Mouse (Mus musculus): ENCODE measurements around the gene Olfr175-ps1. TPM values are rescaled to one million over a fixed set of nuclear protein-coding genes. Genes with fewer than 3 reads are reported as not detected.

Olfr175-ps1 gene
- polyA plus RNA-seq (2014; fragmentation: Nextera tagmentation; extraction: Ambion mirVana) = not detected in 2 replicates

DNA sequence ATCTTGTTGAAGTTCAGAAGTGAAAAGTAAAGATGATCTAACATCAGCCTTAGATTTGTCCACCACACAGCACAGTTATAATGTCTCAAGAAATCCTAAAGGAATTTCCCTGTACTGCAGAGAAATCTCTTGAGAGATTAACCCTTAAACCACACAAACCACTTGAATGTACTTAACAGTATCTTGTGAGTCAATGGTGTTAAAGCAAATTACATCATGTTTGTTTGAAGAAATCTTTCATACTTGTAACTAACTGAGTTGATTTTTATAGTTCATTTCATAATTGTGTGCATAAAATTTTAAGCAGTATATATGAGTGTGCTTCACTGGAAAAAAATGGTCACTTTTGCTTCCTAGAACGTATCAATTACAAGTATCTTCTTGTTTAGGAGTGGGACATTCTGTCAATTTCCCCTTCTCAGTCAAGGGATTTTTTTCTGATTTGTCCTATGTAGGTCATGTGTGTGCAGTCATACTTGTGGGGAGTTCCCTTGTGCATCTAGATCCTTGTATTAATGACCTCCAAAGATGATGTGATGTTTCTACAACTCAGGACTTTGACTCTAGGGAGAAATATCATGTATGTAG is at the start of gene Olfr175-ps1:
Gene Olfr175-ps1, minus strand, starts transcription at position 51 of the 588 bp plus-strand sequence.
- DNase-seq (ENCODE audit: low spot score) (no peak), ATAC-seq (ENCODE audit: insufficient number of reproducible peaks, low FRiP score, low TSS enrichment, low read depth) (no peak)
- Histone ChIP-seq H3K27ac (replicated peaks; ENCODE audit: low read depth, low read length) (no peak within 1 kb of the TSS), H3K9ac (ENCODE audit: low read length) (no peak within 1 kb of the TSS), H3K4me2 (ENCODE audit: low read depth, severe bottlenecking) (no peak within 1 kb of the TSS), H3K27me3 (ENCODE audit: control insufficient read depth, insufficient read depth, low read length) (no peaks in the 10 kb centered on the region), H3K9me3 (ENCODE audit: control insufficient read depth, low read length) (no peaks in the 10 kb centered on the region), H3K36me3 (ENCODE audit: control insufficient read depth, insufficient read depth, low read length) (no peaks in the 10 kb centered on the region), H3K4me3 (ENCODE audit: low read depth, low read length) (no peak within 1 kb of the TSS), H3K4me1 (ENCODE audit: control insufficient read depth, insufficient read depth, low read length) (no peaks in the 10 kb centered on the region)
- WGBS = 73% methylated on average over 1 of the region's 1 CpGs

GRCm38 (mm10) chr16:58874668-58875067 is 48.1 kb upstream of the Olfr175-ps1 start, which contains the start of gene Olfr177:
Gene Olfr177, minus strand, starts transcription at chr16:58874768.
- Histone ChIP-seq H3K9ac (ENCODE audit: low read length) (no peak within 1 kb of the TSS), H3K4me2 (ENCODE audit: low read depth, severe bottlenecking) (no peak within 1 kb of the TSS), H3K4me3 (ENCODE audit: low read depth, low read length) (no peak within 1 kb of the TSS), H3K4me1 (ENCODE audit: control insufficient read depth, insufficient read depth, low read length) (no peaks in the 10 kb centered on the region), H3K36me3 (ENCODE audit: control insufficient read depth, insufficient read depth, low read length) (no peaks in the 10 kb centered on the region), H3K9me3 (ENCODE audit: control insufficient read depth, low read length) (no peaks in the 10 kb centered on the region), H3K27ac (replicated peaks; ENCODE audit: low read depth, low read length) (no peak within 1 kb of the TSS), H3K27me3 (ENCODE audit: control insufficient read depth, insufficient read depth, low read length) (no peaks in the 10 kb centered on the region)
- 71% methylated on average over 1 of the region's 1 CpGs for WGBS
- DNase-seq (ENCODE audit: low spot score) = no peak
- no peak for ATAC-seq (ENCODE audit: insufficient number of reproducible peaks, low FRiP score, low TSS enrichment, low read depth)

DNA sequence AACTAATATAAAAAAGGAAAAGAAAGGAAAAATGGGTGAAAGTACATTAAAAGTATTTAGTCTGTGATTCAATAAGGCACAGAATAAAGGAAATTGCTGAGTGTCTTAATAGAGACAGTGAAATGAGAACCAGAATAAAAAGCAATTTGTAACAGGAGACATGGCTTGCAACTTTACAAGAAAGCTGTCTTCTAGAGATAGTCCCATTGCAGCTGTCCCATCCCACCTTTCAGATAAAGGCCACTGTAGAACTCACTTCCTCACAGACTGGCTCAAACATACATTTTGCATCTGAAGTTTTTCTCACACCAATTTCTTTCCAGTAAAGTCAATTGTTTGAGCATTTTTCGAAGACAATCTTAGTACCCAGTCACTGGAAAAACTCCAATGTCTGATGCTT is 34.9 kb upstream of the Olfr175-ps1 start:
- Histone ChIP-seq H3K4me1 (ENCODE audit: control insufficient read depth, insufficient read depth, low read length) (no peaks in the 10 kb centered on the region), H3K9ac (ENCODE audit: low read length) (no peak overlapping the region), H3K36me3 (ENCODE audit: control insufficient read depth, insufficient read depth, low read length) (no peaks in the 10 kb centered on the region), H3K27ac (replicated peaks; ENCODE audit: low read depth, low read length) (no peak overlapping the region), H3K27me3 (ENCODE audit: control insufficient read depth, insufficient read depth, low read length) (no peaks in the 10 kb centered on the region), H3K4me3 (ENCODE audit: low read depth, low read length) (no peak overlapping the region), H3K4me2 (ENCODE audit: low read depth, severe bottlenecking) (no peak overlapping the region), H3K9me3 (ENCODE audit: control insufficient read depth, low read length) (no peaks in the 10 kb centered on the region)
- 81% methylated on average over 1 of the region's 1 CpGs for WGBS
- DNase-seq (ENCODE audit: low spot score) (no peak), ATAC-seq (ENCODE audit: insufficient number of reproducible peaks, low FRiP score, low TSS enrichment, low read depth) (no peak)

- whole genome bisulfite sequencing = 97% methylated on average over 2 of the region's 2 CpGs
- Histone ChIP-seq H3K9me3 (ENCODE audit: control insufficient read depth, low read length) (no peaks in the 10 kb centered on the region), H3K36me3 (ENCODE audit: control insufficient read depth, insufficient read depth, low read length) (no peaks in the 10 kb centered on the region), H3K4me1 (ENCODE audit: control insufficient read depth, insufficient read depth, low read length) (no peaks in the 10 kb centered on the region), H3K4me3 (ENCODE audit: low read depth, low read length) (no peak overlapping the region), H3K9ac (ENCODE audit: low read length) (no peak overlapping the region), H3K27me3 (ENCODE audit: control insufficient read depth, insufficient read depth, low read length) (no peaks in the 10 kb centered on the region), H3K4me2 (ENCODE audit: low read depth, severe bottlenecking) (no peak overlapping the region), H3K27ac (replicated peaks; ENCODE audit: low read depth, low read length) (no peak overlapping the region)
- no peak for DNase-seq (ENCODE audit: low spot score)
- ATAC-seq (ENCODE audit: insufficient number of reproducible peaks, low FRiP score, low TSS enrichment, low read depth) = no peak
Observed at GRCm38 (mm10) chr16:58860032-58860737, 33.6 kb upstream of the Olfr175-ps1 start.

- H3K4me2 ChIP-seq (ENCODE audit: low read depth, severe bottlenecking) = no peak within 1 kb of the TSS
- H3K36me3 ChIP-seq (ENCODE audit: control insufficient read depth, insufficient read depth, low read length) = no peaks in the 10 kb centered on the region
- 83% methylated on average over 2 of the region's 2 CpGs for WGBS
- DNase-seq (ENCODE audit: low spot score) = no peak
- H3K27me3 ChIP-seq (ENCODE audit: control insufficient read depth, insufficient read depth, low read length) = no peaks in the 10 kb centered on the region
- no peaks in the 10 kb centered on the region for H3K9me3 ChIP-seq (ENCODE audit: control insufficient read depth, low read length)
- H3K27ac ChIP-seq (replicated peaks; ENCODE audit: low read depth, low read length) = no peak within 1 kb of the TSS
- no peak within 1 kb of the TSS for H3K9ac ChIP-seq (ENCODE audit: low read length)
- no peak within 1 kb of the TSS for H3K4me3 ChIP-seq (ENCODE audit: low read depth, low read length)
- H3K4me1 ChIP-seq (ENCODE audit: control insufficient read depth, insufficient read depth, low read length) = no peaks in the 10 kb centered on the region
- no peak for ATAC-seq (ENCODE audit: insufficient number of reproducible peaks, low FRiP score, low TSS enrichment, low read depth)
Observed at GRCm38 (mm10) chr16:58800168-58800567, 26.4 kb downstream of the Olfr175-ps1 start, which contains the start of gene Olfr173. Gene Olfr173, minus strand, starts transcription at chr16:58800268.

Other genes with a start within 250 kb of the Olfr175-ps1 start
- not detected in 2 replicates for gene Gm813, start 209.8 kb downstream of the Olfr175-ps1 start, polyA plus RNA-seq (2014; fragmentation: Nextera tagmentation; extraction: Ambion mirVana)
- gene E330017A01Rik, start 188.0 kb downstream of the Olfr175-ps1 start, polyA plus RNA-seq (2014; fragmentation: Nextera tagmentation; extraction: Ambion mirVana) = not detected in 2 replicates
- 21.9 and 23.5 TPM in 2 replicates for gene Cpox, start 156.5 kb downstream of the Olfr175-ps1 start, polyA plus RNA-seq (2014; fragmentation: Nextera tagmentation; extraction: Ambion mirVana)
- not detected in 2 replicates for gene Gpr15, start 107.7 kb downstream of the Olfr175-ps1 start, polyA plus RNA-seq (2014; fragmentation: Nextera tagmentation; extraction: Ambion mirVana)
- 126 and 129 TPM in 2 replicates for gene Cldnd1, start 98.9 kb downstream of the Olfr175-ps1 start, polyA plus RNA-seq (2014; fragmentation: Nextera tagmentation; extraction: Ambion mirVana)
- not detected in 2 replicates for gene Olfr172, start 63.6 kb downstream of the Olfr175-ps1 start, polyA plus RNA-seq (2014; fragmentation: Nextera tagmentation; extraction: Ambion mirVana)
- gene Olfr173, start 26.5 kb downstream of the Olfr175-ps1 start, polyA plus RNA-seq (2014; fragmentation: Nextera tagmentation; extraction: Ambion mirVana) = not detected in 2 replicates
- gene Olfr177, start 48.0 kb upstream of the Olfr175-ps1 start, polyA plus RNA-seq (2014; fragmentation: Nextera tagmentation; extraction: Ambion mirVana) = not detected in 2 replicates
- not detected in 2 replicates for gene Olfr178, start 65.3 kb upstream of the Olfr175-ps1 start, polyA plus RNA-seq (2014; fragmentation: Nextera tagmentation; extraction: Ambion mirVana)
- not detected in 2 replicates for gene Olfr181, start 102.0 kb upstream of the Olfr175-ps1 start, polyA plus RNA-seq (2014; fragmentation: Nextera tagmentation; extraction: Ambion mirVana)
- gene Olfr180, start 102.6 kb upstream of the Olfr175-ps1 start, polyA plus RNA-seq (2014; fragmentation: Nextera tagmentation; extraction: Ambion mirVana) = not detected in 2 replicates
- gene Olfr183, start 168.6 kb upstream of the Olfr175-ps1 start, polyA plus RNA-seq (2014; fragmentation: Nextera tagmentation; extraction: Ambion mirVana) = not detected in 2 replicates
- not detected in 2 replicates for gene Olfr186, start 203.5 kb upstream of the Olfr175-ps1 start, polyA plus RNA-seq (2014; fragmentation: Nextera tagmentation; extraction: Ambion mirVana)
- not detected in 2 replicates for gene Olfr187, start 213.0 kb upstream of the Olfr175-ps1 start, polyA plus RNA-seq (2014; fragmentation: Nextera tagmentation; extraction: Ambion mirVana)

All from limb, embryonic 11.5 days (tissue).